Comparison of ENCODE assay signal across 8 mouse cellular contexts in genomic region chr13:54589996-54590951, GRCm38 (mm10). TPM values are rescaled to one million over a fixed set of nuclear protein-coding genes. Genes with fewer than 3 reads are reported as not detected.
DNase-seq lines count a peak whose midpoint lies in the region; ATAC-seq and TF ChIP-seq lines count a peak whose summit lies in the region.

Nop16 (minus strand) TSS chr13:54590090.
Higd2a (plus strand) TSS chr13:54590207.

- CTCF ChIA-PET in Patski (lab: Charles Lee), result no interaction called here

- in situ Hi-C loops in Patski (cut with MboI; ENCODE audit: low pct_unique_long_range_greater_than_20kb), result no loop called here

- H3K9ac ChIP-seq in hindbrain, embryonic 13.5 days, result peak within 1 kb of the TSS; percentile 86

- DNase-seq in Patski (ENCODE audit: low read depth, low spot score), result peak; percentile 88
- DNase-seq in cerebellum, postnatal 14 days, result peak; percentile 96 to 97
- DNase-seq in frontal cortex, postnatal 14 days (ENCODE audit: low spot score in 2 of 2), result peak; percentile 95 to 96
- peak; percentile 79 to 88 for DNase-seq in layer of hippocampus, postnatal 25 days (ENCODE audit: extremely low spot score in 1 of 2, low spot score in 1 of 2)
- peak; percentile 99 for DNase-seq in lung, postnatal 25 days (ENCODE audit: low spot score)
- DNase-seq in retina, embryonic 14.5 days (ENCODE audit: low spot score), result peak; percentile 99
- DNase-seq in thymus, postnatal 4 days, result peak; percentile 94

- H3K36me3 ChIP-seq in hindbrain, embryonic 13.5 days, result peaks cover 53% of the 10 kb centered on the region

- TF ChIP-seq CTCF in Patski (IDR thresholded peaks at IDR 0.05), result no peak

- H3K4me3 ChIP-seq in hindbrain, embryonic 13.5 days, result peak within 1 kb of the TSS; percentile 86

- under 1% methylated on average over 50 of the region's 51 CpGs for WGBS in hindbrain, embryonic 13.5 days

- H3K27me3 ChIP-seq in Patski, result no peaks in the 10 kb centered on the region
- H3K27me3 ChIP-seq in hindbrain, embryonic 13.5 days, result no peaks in the 10 kb centered on the region

- H3K27ac ChIP-seq in hindbrain, embryonic 13.5 days, result peak within 1 kb of the TSS; percentile 94

- H3K4me2 ChIP-seq in hindbrain, embryonic 13.5 days, result peak within 1 kb of the TSS; percentile 85

- peaks cover 30% of the 10 kb centered on the region for H3K4me1 ChIP-seq in hindbrain, embryonic 13.5 days (replicated peaks)

- POLR2A ChIA-PET in Patski (lab: Charles Lee), result interaction anchor here (0.9 to 1.8 kb wide), 3 partner anchors 15 to 27 kb away, joined by 3 to 5 read pairs (median 4); no protein-coding TSS in a partner anchor

- ATAC-seq in Patski, result peak; percentile 94
- ATAC-seq in hindbrain, embryonic 13.5 days (ENCODE audit: low FRiP score), result peak; percentile 98

- no peaks in the 10 kb centered on the region for H3K9me3 ChIP-seq in hindbrain, embryonic 13.5 days

RNA-seq across cellular contexts. Expression of gene Nop16, which starts in this region (rescaled TPM):
- 38.0 TPM for polyA plus RNA-seq in Patski (2021)
- polyA plus RNA-seq in hindbrain, embryonic 13.5 days (2015; fragmentation: Nextera tagmentation; extraction: Ambion mirVana), result 53.0 and 53.1 TPM in 2 replicates
- total RNA-seq in layer of hippocampus, postnatal 25 days (2021), result 10 to 100 TPM; 25.7 to 27.5 TPM

RNA-seq across cellular contexts. Expression of gene Higd2a, which starts in this region (rescaled TPM):
- 96.0 TPM for polyA plus RNA-seq in Patski (2021)
- 232 and 248 TPM in 2 replicates for polyA plus RNA-seq in hindbrain, embryonic 13.5 days (2015; fragmentation: Nextera tagmentation; extraction: Ambion mirVana)
- total RNA-seq in layer of hippocampus, postnatal 25 days (2021), result 100 to 1,000 TPM; 183 to 199 TPM

Comparison
In these comparisons a context has a peak if more than half of its experiments do, and no peak if none do; other contexts are left out.
1. Peak in every context shown above with its lines: DNase-seq, ATAC-seq, H3K4me3 ChIP-seq and H3K27ac ChIP-seq.